Mouse (Mus musculus): ENCODE measurements around the gene Gab1.

DNA sequence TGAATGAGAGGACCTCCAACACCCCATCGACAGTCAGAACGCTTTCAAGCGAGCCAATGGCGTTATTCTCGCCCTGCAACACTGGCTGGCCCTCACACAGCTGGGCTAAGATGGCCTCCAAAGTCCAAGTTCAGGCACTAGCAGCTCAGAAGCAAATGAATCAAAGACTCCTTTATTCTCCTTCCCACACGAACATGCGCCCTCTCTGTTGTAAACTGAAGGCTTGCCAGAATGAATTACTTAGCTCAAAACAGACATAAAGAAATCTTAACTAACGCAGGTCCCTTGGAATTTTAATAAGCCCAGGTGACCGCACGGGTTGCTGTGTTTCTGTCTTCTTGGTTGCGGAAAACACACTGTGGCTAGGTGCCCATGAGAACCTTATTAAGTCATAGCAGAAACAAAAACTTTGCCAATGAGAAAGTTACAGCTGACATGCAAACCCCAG, 10.4 kb downstream of the Gab1 start:
- TF ChIP-seq CTCF (IDR thresholded peaks at IDR 0.05; ENCODE audit: extremely low read depth, insufficient read depth, low read length) (no peak), POLR2A (IDR thresholded peaks at IDR 0.05; ENCODE audit: extremely low read depth, insufficient read depth, low read length) (no peak)

All from cortical plate, adult 2 months (tissue).